Mouse (Mus musculus): ENCODE data around the gene Hdac11.

DNA sequence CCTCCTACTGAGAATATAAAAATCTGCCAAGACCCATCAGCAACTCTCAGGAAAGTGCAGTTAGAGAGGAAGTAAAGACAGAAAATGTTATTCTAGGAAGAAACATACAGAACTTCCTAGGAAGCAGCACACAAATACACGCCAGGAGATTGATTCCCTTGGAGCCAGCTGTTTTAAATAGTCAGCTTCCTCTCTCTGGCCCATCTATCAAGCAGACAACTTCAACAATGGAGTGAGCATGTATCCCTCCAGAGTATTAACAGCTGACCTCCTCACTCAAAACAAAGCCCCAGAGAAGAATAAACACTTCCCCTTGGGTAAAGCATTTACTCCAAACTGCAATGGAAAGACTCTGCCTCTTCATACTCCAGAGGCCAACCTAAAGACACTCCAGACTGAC lies 41.3 kb upstream of the Hdac11 start:
- TF ChIP-seq CTCF (IDR thresholded peaks at IDR 0.05; ENCODE audit: low read depth, low read length) (no peak), POLR2AphosphoS5 (IDR thresholded peaks at IDR 0.05; ENCODE audit: insufficient replicate concordance, low read depth, low read length) (no peak), TAL1 (conservative IDR thresholded peaks at IDR 0.05; ENCODE audit: low read depth, low read length) (no peak)
